Mouse (Mus musculus) CH12.LX (cell line): Measurements from ENCODE around the gene Sipa1. TPM values are rescaled to one million over a fixed set of nuclear protein-coding genes. Genes with fewer than 3 reads are reported as not detected.

Experiments
- DNase-seq: peaks from one replicate; pipeline ENCODE4 v3.0.0-alpha.2; 2013; ENCODE audit errors: extremely low read depth
- H3K27ac ChIP-seq: 2 replicates; pipeline ENCODE4 v1.5.1; 2012; ENCODE audit warnings: low read depth, mild to moderate bottlenecking, control low read depth, moderate library complexity; ENCODE audit not compliant: insufficient read depth
- H3K27me3 ChIP-seq: replicated peaks from 2 replicates; pipeline ENCODE3; 2012; ENCODE audit warnings: inconsistent platforms
- H3K36me3 ChIP-seq, 2 experiments: replicated peaks in 1 of 2; 2 replicates each; pipeline versions ENCODE3 to v1.6.1; 2012; ENCODE audit warnings: inconsistent platforms in 1 of 2, low read length in 1 of 2, mild to moderate bottlenecking in 1 of 2, mixed read lengths in 1 of 2, moderate library complexity in 1 of 2; ENCODE audit not compliant: control insufficient read depth in 1 of 2, insufficient read depth in 1 of 2
- H3K4me1 ChIP-seq, 2 experiments: 2 replicates each; pipeline ENCODE4 v1.6.1; 2012; ENCODE audit warnings: inconsistent platforms in 1 of 2, moderate library complexity in 1 of 2; ENCODE audit not compliant: insufficient read depth in 2 of 2, control insufficient read depth in 1 of 2
- H3K4me2 ChIP-seq: 2 replicates; pipeline ENCODE4 v1.6.1; 2012; ENCODE audit warnings: low read depth, mild to moderate bottlenecking, control low read depth; ENCODE audit not compliant: poor library complexity, insufficient read depth, severe bottlenecking
- H3K4me3 ChIP-seq, 3 experiments: fragments of 150-350 bp in 1 of 3; sonication (generic) in 1 of 3; replicated peaks in 1 of 3; 2 replicates each; pipeline versions ENCODE3 to v1.5.1; 2011 to 2012; ENCODE audit warnings: low read depth in 2 of 3, low read length in 2 of 3, mild to moderate bottlenecking in 2 of 3, moderate library complexity in 2 of 3, control low read depth in 1 of 3, improper control_type of control experiment in 1 of 3, inconsistent platforms in 1 of 3, mixed read lengths in 1 of 3; ENCODE audit not compliant: poor library complexity in 1 of 3
- H3K79me2 ChIP-seq: replicated peaks from 2 replicates; pipeline ENCODE4 v1.6.1; 2012; ENCODE audit warnings: mild to moderate bottlenecking, moderate library complexity; ENCODE audit not compliant: control insufficient read depth, poor library complexity, insufficient read depth, severe bottlenecking; ENCODE audit errors: extremely low read depth
- H3K9ac ChIP-seq: 2 replicates; pipeline ENCODE4 v1.6.1; 2012; ENCODE audit warnings: low read depth, mild to moderate bottlenecking, control low read depth, moderate library complexity; ENCODE audit not compliant: insufficient read depth
- H3K9me3 ChIP-seq: replicated peaks from 2 replicates; pipeline ENCODE3; 2012; ENCODE audit warnings: low read length, inconsistent platforms, mixed read lengths
- CHD1 ChIP-seq: IDR thresholded peaks from 2 replicates; pipeline ENCODE4 v1.6.1; 2012; ENCODE audit warnings: low read depth, low read length, improper control_type of control experiment, inconsistent platforms
- CHD2 ChIP-seq: IDR thresholded peaks from 2 replicates; pipeline ENCODE4 v1.6.1; 2011; ENCODE audit warnings: low read length, improper control_type of control experiment
- CTCF ChIP-seq, 2 experiments: IDR thresholded peaks in 1 of 2; conservative IDR thresholded peaks in 1 of 2; 2 replicates each; pipeline ENCODE4 v1.5.1; 2011 to 2012; ENCODE audit warnings: low read depth in 2 of 2, low read length in 2 of 2, improper control_type of control experiment in 1 of 2, inconsistent platforms in 1 of 2, mild to moderate bottlenecking in 1 of 2, moderate library complexity in 1 of 2
- ELF1 ChIP-seq: IDR thresholded peaks from 2 replicates; pipeline ENCODE4 v1.6.1; 2014; ENCODE audit warnings: low read depth, mild to moderate bottlenecking, inconsistent platforms, low read length, improper control_type of control experiment
- ETS1 ChIP-seq: conservative IDR thresholded peaks from 2 replicates; pipeline ENCODE4 v1.6.1; 2012; ENCODE audit warnings: low read depth, mild to moderate bottlenecking, inconsistent platforms, low read length, improper control_type of control experiment, moderate library complexity
- HCFC1 ChIP-seq: IDR thresholded peaks from 2 replicates; pipeline ENCODE4 v1.6.1; 2012; ENCODE audit warnings: low read depth, mild to moderate bottlenecking, inconsistent platforms, low read length, improper control_type of control experiment
- IRF4 ChIP-seq: IDR thresholded peaks from 2 replicates; pipeline ENCODE4 v1.6.1; 2014; ENCODE audit warnings: low read depth, mild to moderate bottlenecking, inconsistent platforms, low read length, improper control_type of control experiment
- JUND ChIP-seq: conservative IDR thresholded peaks from 2 replicates; pipeline ENCODE4 v1.6.1; 2011; ENCODE audit warnings: low read depth, low read length, improper control_type of control experiment
- MAFK ChIP-seq: IDR thresholded peaks from 2 replicates; pipeline ENCODE4 v1.6.1; 2011; ENCODE audit warnings: low read length, improper control_type of control experiment; ENCODE audit not compliant: insufficient replicate concordance
- MAZ ChIP-seq: IDR thresholded peaks from 2 replicates; pipeline ENCODE4 v1.6.1; 2012; ENCODE audit warnings: low read depth, mild to moderate bottlenecking, inconsistent platforms, low read length, improper control_type of control experiment, moderate library complexity
- NELFE ChIP-seq: IDR thresholded peaks from 2 replicates; pipeline ENCODE4 v1.6.1; 2011; ENCODE audit warnings: low read depth, low read length, improper control_type of control experiment
- NRF1 ChIP-seq: IDR thresholded peaks from 2 replicates; pipeline ENCODE4 v1.6.1; 2014; ENCODE audit warnings: low read depth, mild to moderate bottlenecking, inconsistent platforms, low read length, improper control_type of control experiment, moderate library complexity
- POLR2A ChIP-seq: IDR thresholded peaks from 2 replicates; pipeline ENCODE4 v1.6.1; 2011; ENCODE audit warnings: low read depth, mild to moderate bottlenecking, improper control_type of control experiment, low read length
- RCOR1 ChIP-seq: conservative IDR thresholded peaks from 2 replicates; pipeline ENCODE4 v1.6.1; 2012; ENCODE audit warnings: low read depth, mild to moderate bottlenecking, inconsistent platforms, low read length, improper control_type of control experiment
- TCF12 ChIP-seq: IDR thresholded peaks from 2 replicates; pipeline ENCODE4 v1.6.1; 2014; ENCODE audit warnings: low read depth, mild to moderate bottlenecking, inconsistent platforms, low read length, improper control_type of control experiment
- UBTF ChIP-seq: IDR thresholded peaks from 2 replicates; pipeline ENCODE4 v1.6.1; 2012; ENCODE audit warnings: low read depth, mild to moderate bottlenecking, inconsistent platforms, low read length, improper control_type of control experiment, moderate library complexity
- USF1 ChIP-seq: IDR thresholded peaks from 2 replicates; pipeline ENCODE4 v1.6.1; 2014; ENCODE audit warnings: low read depth, mild to moderate bottlenecking, inconsistent platforms, low read length, improper control_type of control experiment
- ZC3H11A ChIP-seq: IDR thresholded peaks from 2 replicates; pipeline ENCODE4 v1.6.1; 2012; ENCODE audit warnings: low read depth, mild to moderate bottlenecking, inconsistent platforms, low read length, improper control_type of control experiment
- dilution Hi-C: fragments of 300-500 bp; cut with MboI; formaldehyde crosslinking; loops from 2 replicates; pipeline ENCODE4 v1.14.3; 2020; ENCODE audit warnings: low sequenced_read_pairs; ENCODE audit not compliant: extremely low pct_unique_long_range_greater_than_20kb, extremely low pct_ligation_motif_present
- in situ Hi-C: fragments of 300-500 bp; cut with MboI; formaldehyde crosslinking; loops from 3 replicates; pipeline ENCODE4 v1.14.3; 2019; ENCODE audit warnings: low sequenced_read_pairs, low pct_ligation_motif_present, low pct_unique_long_range_greater_than_20kb, mixed read lengths
- polyA plus RNA-seq: library from polyadenylated mRNA; unstranded; fragments of >175 nt; gene quantifications from 2 replicates; pipeline ENCODE4 v1.2.1, GENCODE M21; 2012; ENCODE audit warnings: low read depth; ENCODE audit not compliant: insufficient read length
- total RNA-seq, 2 experiments: library from RNA; depleted of rRNA; stranded (reverse); fragments of 300-350 nt in 1 of 2; fragments of >200 nt in 1 of 2; gene quantifications; 2 replicates each; pipeline ENCODE4 v1.2.3; 2012 to 2014

The Sipa1 gene
- total and polyA plus RNA-seq, 3 experiments: 17.6 to 54.6 (median 51.1) TPM

- TF ChIP-seq JUND: no peak
- no peak for TF ChIP-seq CTCF (conservative IDR thresholded peaks at IDR 0.05 in 1 of 2, IDR thresholded peaks at IDR 0.05 in 1 of 2; ENCODE audit: low read depth in 2 of 2, low read length in 2 of 2)
- peak; percentile 84 for TF ChIP-seq ELF1
- TF ChIP-seq TCF12: no peak
- TF ChIP-seq UBTF: no peak
- TF ChIP-seq MAZ: peak; percentile 80
Measured at GRCm38 (mm10) chr19:5660942-5661751, 2.4 kb downstream of the Sipa1 start (continued).

GRCm38 (mm10) chr19:5654720-5655298 is 8.7 kb downstream of the Sipa1 start:
- Histone ChIP-seq H3K9me3 (peaks cover 13% of the 10 kb centered on the region), H3K79me2 (no peaks in the 10 kb centered on the region), H3K36me3 (peaks cover 71 to 92% of the 10 kb centered on the region in 2 experiments), H3K4me1 (peaks cover 0 to 2% of the 10 kb centered on the region in 2 experiments; a peak in 2 of 4 replicates), H3K27ac (no peak overlapping the region), H3K9ac (no peak overlapping the region), H3K27me3 (no peaks in the 10 kb centered on the region), H3K4me3 (no peak overlapping the region), H3K4me2 (no peak overlapping the region)
- no peak for DNase-seq
- in situ Hi-C loops: no loop called here
- dilution Hi-C loops: no loop called here
- TF ChIP-seq NELFE: no peak
- TF ChIP-seq IRF4: no peak
- no peak for TF ChIP-seq POLR2A
- TF ChIP-seq USF1: no peak
- no peak for TF ChIP-seq ELF1
- TF ChIP-seq MAFK: no peak
- TF ChIP-seq RCOR1: no peak
- TF ChIP-seq TCF12: no peak
- TF ChIP-seq CHD2: no peak
- TF ChIP-seq HCFC1: no peak
- TF ChIP-seq ZC3H11A: no peak
- no peak for TF ChIP-seq NRF1
- TF ChIP-seq MAZ: no peak
- TF ChIP-seq ETS1: no peak
- no peak for TF ChIP-seq CTCF (conservative IDR thresholded peaks at IDR 0.05 in 1 of 2, IDR thresholded peaks at IDR 0.05 in 1 of 2; ENCODE audit: low read depth in 2 of 2, low read length in 2 of 2)
- no peak for TF ChIP-seq CHD1
